Mouse (Mus musculus) bone marrow macrophage, adult 2 months (primary cell): ENCODE results near the gene Cfap97.

ENCODE experiments used
- CTCF ChIP-seq: IDR thresholded peaks from 2 replicates; pipeline ENCODE4 v1.5.1; 2012; ENCODE audit warnings: low read depth, mild to moderate bottlenecking, low read length, moderate library complexity
- POLR2A ChIP-seq: IDR thresholded peaks from 2 replicates; pipeline ENCODE4 v1.6.1; 2012; ENCODE audit warnings: mild to moderate bottlenecking, low read depth, low read length, borderline replicate concordance

DNA sequence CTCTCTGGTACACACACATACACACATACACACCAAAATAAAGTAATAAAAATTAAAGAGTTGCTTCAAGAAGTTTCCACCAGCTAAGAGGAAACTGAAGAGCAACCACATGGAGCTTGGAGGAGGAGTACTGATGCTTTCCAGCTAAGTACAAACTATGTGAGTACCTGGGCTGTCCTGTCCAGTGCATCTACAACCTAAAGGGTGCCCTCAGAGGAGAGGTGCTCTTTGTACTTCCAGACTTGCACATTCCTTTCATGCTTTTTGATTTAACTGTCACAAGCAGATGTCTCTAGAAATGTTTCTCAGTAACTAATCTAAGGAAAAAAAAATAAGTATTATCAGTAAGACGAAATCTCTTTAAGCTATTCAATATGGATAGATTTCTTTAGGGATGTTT lies 14.2 kb upstream of the Cfap97 start:
- no peak for TF ChIP-seq POLR2A
- no peak for TF ChIP-seq CTCF
